Mouse (Mus musculus): ENCODE measurements at regions not wholly inside any gene's neighbourhood (a gene's known extent, or its start where the extent isn't known, plus 50 kb on each side); places are given as distances from the start of the nearest gene placed in this dataset.

DNA sequence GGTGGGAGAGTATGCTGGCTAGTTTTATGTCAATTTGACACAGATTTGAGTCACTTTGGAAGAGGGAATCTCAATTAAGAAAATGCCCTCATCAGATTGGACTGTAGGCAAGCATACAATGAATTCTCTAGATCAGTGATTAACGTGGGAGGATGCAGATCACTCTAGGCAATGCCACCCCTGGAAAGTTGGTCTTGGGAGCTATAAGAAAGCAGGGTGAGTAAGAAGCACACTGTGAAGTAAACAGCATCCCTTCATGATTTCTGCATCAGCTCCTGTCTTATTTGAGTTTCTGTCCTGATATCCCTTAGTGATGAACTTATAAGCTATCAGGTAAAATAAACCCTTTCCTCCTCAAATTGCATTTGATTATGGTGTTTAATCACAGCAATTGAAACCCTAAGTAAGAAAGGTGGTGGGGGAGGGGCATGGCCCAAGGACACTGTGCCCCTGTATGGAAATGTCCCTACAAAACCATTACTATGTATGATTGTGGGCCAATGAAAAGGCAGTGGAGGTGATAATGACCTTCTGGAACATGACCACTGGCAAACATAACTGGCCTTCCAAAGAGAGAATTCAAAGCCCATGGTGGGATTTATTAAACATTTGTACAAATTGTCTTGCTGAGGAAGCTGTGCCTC lies 640.3 kb upstream of the Vstm2b start:
- no peak for DNase-seq (ENCODE audit: low spot score in 2 of 2)

GRCm38 (mm10) chr7:40258377-40258739 lies 639.8 kb upstream of the Vstm2b start:
- no peak for DNase-seq (ENCODE audit: low spot score in 2 of 2)

GRCm38 (mm10) chr7:40273459-40274072 lies 624.6 kb upstream of the Vstm2b start:
- peak; percentile 24 to 33 for DNase-seq (ENCODE audit: low spot score in 2 of 2)

- DNase-seq (ENCODE audit: low spot score in 2 of 2), result no peak
Measured at GRCm38 (mm10) chr7:40275078-40275477, 623.0 kb upstream of the Vstm2b start.

- no peak for DNase-seq (ENCODE audit: low spot score in 2 of 2)
Measured at GRCm38 (mm10) chr7:40275658-40276057, 622.5 kb upstream of the Vstm2b start.

GRCm38 (mm10) chr7:40276116-40276515 lies 622.0 kb upstream of the Vstm2b start:
- no peak for DNase-seq (ENCODE audit: low spot score in 2 of 2)

GRCm38 (mm10) chr7:40290166-40290565 lies 608.0 kb upstream of the Vstm2b start:
- DNase-seq (ENCODE audit: low spot score in 2 of 2), result no peak

DNA sequence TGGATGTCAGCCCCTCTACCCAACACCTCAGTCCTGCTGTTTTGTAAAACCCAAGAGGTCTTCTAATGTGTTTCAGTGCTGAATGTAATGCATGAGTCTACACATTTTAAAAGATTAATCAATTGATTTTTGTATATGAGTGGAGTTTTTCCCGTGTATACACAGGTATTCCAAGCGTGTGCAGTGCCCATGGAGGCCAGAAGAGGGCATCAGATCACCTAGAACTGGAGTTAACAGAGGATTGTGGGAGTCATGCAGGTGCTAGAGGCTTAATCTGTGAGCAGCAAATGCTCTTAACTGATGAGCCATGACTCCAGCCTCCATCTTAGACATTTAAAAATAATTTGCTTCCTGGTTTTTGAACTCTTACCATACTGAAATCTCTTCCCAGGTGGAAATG lies 587.6 kb upstream of the Vstm2b start:
- peak in 1 of 2 experiments; percentile 13 for DNase-seq (ENCODE audit: low spot score in 2 of 2)

GRCm38 (mm10) chr7:40321171-40321570 lies 577.0 kb upstream of the Vstm2b start:
- peak in 1 of 2 experiments; percentile 12 for DNase-seq (ENCODE audit: low spot score in 2 of 2)

- DNase-seq (ENCODE audit: low spot score in 2 of 2), result no peak
Measured at GRCm38 (mm10) chr7:40325188-40325705, 572.9 kb upstream of the Vstm2b start.

- no peak for DNase-seq (ENCODE audit: low spot score in 2 of 2)
Measured at GRCm38 (mm10) chr7:40332455-40332854, 565.7 kb upstream of the Vstm2b start.

DNA sequence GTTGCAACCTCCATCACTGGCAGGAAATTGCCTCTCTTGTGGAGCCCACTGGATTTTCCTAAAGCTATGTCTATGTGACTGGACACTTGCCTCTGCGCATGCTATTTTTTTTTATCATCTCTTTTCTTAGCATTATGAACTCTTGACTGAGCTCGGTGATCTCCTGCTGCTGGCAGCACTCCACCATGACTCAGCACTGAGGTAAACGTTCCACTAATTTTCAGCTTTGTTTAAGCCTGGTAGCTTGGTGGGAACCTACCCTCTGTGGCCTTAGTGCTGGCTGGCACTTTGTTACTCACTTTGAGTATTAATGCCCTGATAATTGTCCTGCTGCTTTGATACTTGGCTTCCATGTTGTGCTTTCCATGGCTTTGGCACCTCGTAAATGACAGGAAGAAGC lies 545.8 kb upstream of the Vstm2b start:
- DNase-seq (ENCODE audit: low spot score in 2 of 2), result no peak

GRCm38 (mm10) chr7:40362719-40363118 lies 535.4 kb upstream of the Vstm2b start:
- no peak for DNase-seq (ENCODE audit: low spot score in 2 of 2)

DNA sequence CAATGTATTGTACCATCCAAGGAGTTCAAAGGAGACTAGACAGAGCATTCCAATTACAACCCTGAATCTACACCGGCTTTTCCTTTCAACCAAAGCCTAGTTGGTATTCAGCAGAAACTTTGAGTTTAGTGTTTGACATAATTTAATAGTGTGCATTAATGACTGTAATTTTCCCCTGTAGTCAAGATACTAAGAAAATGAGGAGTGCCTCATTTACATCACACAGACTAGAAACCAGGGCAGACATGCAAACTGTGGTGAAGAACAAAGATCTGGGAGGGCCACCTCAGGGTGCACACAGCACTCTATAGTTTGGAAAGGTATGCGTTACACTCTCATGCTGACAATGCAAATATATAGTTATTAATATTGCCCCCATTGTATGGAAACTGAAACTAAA lies 525.4 kb upstream of the Vstm2b start:
- no peak for DNase-seq (ENCODE audit: low spot score in 2 of 2)

- DNase-seq (ENCODE audit: low spot score in 2 of 2), result no peak
Measured at GRCm38 (mm10) chr7:40377839-40378238, 520.3 kb upstream of the Vstm2b start.

DNA sequence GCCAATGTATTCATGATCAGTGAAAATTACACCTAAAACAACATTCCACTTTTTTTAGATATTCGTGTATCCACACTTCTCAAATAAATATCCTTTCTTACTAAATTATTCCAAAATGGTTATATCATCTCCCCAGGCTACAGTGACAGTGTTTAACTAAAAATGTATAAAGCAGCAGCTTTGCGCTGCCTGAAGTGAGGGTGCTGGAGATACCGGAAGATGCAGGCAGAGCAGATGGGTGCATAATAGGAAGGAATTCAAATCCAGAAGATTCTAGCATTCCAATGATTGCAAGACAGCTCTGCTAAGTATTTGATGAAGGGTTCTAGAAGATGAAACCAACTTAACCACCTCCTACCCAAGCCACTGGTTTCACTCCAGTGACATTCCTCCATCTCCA lies 516.9 kb upstream of the Vstm2b start:
- DNase-seq (ENCODE audit: low spot score in 2 of 2), result no peak

DNA sequence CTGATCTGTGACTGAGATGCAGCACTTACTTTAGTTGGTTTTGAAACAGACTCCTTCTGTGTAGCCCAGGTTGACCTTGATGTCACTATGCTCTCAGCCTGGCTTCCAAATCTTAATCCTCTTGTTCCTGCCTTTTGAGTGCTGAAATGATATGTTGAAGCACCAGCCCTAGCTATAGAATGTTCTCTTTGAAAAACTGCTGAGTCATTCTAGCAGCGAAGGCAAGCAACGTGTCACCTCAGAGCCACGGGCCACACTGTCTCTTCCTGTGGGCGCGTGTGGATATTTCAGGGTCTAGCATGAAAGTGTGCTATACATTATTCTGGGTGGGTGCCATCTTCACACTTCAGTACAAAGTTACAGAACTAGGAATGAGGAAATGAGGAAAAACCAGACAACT lies 510.0 kb upstream of the Vstm2b start:
- DNase-seq (ENCODE audit: low spot score in 2 of 2), result no peak

GRCm38 (mm10) chr7:40389795-40390194 lies 508.3 kb upstream of the Vstm2b start:
- DNase-seq (ENCODE audit: low spot score in 2 of 2), result no peak

- no peak for DNase-seq (ENCODE audit: low spot score in 2 of 2)
Measured at GRCm38 (mm10) chr7:40390927-40391326, 507.2 kb upstream of the Vstm2b start.

GRCm38 (mm10) chr7:40391626-40392025 lies 506.5 kb upstream of the Vstm2b start:
- DNase-seq (ENCODE audit: low spot score in 2 of 2), result no peak

DNA sequence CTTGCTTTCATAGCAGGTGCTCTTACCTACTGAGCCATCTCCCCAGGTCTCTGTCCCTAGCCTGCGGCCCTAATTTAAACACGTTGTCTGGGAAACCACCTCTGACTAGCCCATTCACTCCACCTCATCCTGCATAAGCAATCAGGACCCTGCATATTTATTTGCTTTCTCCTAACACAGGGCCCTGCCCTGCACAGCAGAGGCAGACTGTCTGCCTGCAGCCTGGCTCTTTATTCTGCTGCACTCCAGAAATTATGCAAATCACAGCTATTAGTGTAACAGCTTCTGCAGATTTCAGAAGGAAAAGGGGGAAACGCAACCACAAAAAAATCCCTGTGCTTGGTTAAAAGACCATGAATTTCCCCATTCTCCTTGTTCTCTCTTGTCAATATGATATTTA lies 505.9 kb upstream of the Vstm2b start:
- DNase-seq (ENCODE audit: low spot score in 2 of 2), result no peak

GRCm38 (mm10) chr7:40392699-40393098 lies 505.4 kb upstream of the Vstm2b start:
- DNase-seq (ENCODE audit: low spot score in 2 of 2), result no peak

- no peak for DNase-seq (ENCODE audit: low spot score in 2 of 2)
Measured at GRCm38 (mm10) chr7:40398266-40398665, 499.9 kb upstream of the Vstm2b start.
